Mouse (Mus musculus): Measurements from ENCODE around the gene Mepce. TPM values are rescaled to one million over a fixed set of nuclear protein-coding genes. Genes with fewer than 3 reads are reported as not detected.

The Mepce gene
- polyA plus RNA-seq, 1 experiment: 33.9 TPM

DNA sequence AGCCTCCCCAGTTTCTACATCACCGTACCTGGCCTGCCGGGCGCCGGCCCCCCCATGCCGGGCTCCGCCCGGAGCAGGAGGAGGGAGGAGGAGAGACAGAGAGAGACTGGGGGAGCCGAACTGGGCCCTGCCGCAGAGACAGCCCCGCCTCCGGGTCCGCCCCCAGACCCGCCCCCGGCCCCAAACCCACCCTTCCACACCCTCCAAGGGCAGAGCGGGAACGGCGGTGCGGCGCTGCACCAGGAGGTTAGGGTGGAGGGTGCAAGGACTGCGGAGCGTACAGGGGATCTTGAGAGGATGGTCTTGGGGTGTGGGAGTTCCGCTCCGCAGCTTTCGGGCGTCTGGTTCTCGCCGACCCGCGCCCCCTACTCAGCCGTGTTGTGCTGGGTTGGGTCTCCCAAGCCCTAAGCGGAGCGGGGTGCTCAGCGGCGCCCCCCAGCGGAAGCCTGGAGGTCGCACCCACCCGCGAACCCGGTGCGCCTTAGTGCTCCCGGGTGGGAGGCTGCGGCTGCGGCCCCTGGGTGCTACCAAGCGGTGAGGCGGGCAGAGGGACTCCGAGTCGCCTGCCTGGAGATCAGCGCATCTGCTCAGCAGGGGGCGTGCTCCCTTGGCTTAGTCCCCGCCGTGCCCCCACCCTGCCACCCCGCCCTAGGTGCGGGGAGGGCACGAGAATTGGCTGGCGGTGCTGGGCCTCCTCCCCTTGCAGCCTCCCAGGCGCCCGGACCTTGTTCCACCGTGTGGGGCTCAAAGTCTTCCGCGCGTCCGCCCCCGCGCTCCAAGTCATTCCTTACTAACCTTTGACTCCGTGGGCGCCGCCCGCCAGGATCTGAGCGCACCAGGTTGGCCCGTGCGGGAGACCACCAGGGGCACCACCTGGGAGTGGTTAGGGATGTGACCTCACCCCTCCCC, 46.2 kb downstream of the Mepce start, which contains the start of gene Nyap1:
TSS of gene Nyap1 (minus strand) at position 585 of the 909 bp plus-strand sequence.
- DNase-seq (ENCODE audit: low spot score): peak; percentile 79

DNA sequence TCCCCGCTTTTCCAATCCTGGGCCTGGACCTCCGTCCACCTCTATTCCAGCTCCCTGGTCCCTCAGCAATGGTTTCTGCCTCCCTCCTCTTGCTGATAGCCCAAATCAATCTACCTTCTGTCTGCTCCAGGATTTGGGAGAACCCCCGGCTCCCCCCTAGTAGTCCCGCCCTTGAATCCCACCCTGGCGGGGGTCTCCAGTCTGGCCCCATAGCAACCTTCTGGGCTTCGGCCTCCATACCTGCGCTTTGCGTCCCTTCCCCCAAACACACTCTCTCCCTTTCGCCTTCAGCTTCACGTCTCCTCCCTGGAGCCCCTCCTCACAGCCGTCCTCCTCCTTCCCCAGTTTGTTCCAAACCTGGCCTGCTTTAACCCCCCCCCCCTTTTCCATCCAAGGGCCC, 46.9 kb downstream of the Mepce start:
- DNase-seq (ENCODE audit: low spot score): no peak

DNA sequence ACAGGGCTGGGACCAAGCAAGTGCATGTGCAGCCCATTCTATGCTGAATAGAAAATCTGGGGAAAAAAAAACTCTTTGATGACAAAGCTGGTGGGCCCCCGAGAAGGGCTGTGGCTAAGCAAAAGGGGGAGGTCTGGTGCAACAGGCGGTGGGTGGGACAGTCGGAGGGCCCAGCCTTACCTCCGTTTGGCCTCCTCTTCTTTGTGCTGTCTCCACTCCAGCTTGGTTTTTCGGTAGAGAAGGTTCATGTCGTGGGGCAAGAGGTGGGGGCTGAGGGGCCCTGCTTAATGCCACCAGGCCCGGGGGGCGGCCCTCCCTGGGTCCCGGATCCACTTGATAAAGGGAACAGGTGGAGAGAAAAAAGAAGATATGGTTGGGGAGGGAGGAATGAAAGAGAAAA, 48.0 kb downstream of the Mepce start:
- DNase-seq (ENCODE audit: low spot score): no peak

DNA sequence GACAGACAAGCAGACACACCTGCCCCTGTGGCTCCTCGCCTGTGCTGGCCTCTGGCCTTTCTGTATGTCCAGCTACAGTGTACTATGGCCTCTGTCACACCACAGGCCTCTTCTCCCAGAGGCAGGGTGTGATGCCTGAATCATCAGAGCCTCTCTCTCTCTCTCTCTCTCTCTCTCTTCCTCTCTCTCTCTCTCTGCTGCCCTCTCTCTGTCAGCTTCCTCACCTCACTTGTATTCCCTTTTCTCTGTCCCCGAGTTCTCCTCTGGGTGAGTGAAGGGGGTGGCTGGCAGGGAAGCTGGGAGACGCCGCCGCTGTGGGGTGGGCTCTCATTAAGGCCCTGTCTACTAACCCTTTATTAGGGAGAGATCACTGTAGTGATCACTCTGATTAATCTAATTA, 48.9 kb downstream of the Mepce start:
- DNase-seq (ENCODE audit: low spot score): no peak

DNA sequence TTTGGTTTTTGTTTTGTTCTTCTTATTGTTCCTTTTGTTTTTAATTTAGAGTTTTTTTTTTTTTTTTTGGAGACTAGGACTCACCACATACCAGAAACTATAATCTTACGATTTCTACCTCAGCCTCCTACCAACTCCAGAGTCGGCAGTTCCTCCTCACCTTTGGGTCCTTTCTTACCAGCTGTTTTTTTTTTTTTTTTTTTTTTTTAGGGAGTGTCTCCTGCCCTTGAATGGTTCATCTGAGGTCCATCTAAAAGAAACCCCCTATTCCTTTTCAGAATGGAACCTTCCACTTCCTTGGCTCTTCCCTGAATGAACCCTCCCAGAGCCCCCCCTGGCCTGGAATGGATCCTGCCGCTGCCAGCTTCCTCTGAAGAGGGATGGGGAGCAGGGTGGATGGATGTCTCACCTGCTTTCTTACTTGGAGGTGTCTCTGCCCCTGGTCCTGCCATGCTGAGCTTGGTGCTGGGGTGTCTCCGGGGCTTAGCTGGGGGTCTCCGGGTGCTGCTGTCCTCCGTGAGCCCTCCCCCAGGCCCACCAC, 50.0 kb downstream of the Mepce start:
- no peak for DNase-seq (ENCODE audit: low spot score)

DNA sequence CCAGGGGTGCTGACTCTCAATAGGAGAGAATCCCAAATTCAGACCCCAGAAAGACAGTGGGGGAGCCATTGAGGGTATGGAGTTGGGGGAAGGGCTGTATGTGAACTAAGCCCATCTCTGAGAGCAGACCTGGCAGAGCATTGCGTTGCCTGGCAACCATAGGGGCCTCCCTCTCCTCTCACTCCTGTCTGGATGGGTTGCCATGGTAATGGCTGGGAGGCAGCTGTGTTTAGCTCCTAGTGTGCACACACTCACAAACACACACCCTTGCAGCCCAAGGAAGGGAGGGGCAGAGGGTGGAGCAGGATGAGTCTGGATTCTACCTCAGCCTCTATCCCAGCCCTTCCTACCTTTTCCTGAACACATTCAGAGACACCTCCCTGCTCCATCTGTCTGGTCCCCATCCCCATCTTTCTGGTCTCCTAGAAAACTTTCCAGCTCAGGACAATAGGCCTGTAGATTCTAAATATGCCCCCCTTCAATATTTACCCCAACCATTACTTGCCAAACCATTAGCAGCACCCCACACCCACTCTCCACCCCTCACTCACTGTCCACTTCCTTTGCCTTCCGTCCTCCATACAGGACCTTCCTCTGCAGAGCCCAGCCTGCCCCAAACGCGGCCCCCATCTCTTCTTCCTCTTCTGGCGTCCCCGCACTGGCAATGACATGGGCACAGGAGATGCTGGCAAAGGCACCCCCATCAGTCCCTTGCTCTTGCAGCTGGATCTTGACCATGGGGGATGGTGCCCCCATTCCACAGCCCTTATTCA, 53.0 kb downstream of the Mepce start:
- DNase-seq (ENCODE audit: low spot score): no peak

DNA sequence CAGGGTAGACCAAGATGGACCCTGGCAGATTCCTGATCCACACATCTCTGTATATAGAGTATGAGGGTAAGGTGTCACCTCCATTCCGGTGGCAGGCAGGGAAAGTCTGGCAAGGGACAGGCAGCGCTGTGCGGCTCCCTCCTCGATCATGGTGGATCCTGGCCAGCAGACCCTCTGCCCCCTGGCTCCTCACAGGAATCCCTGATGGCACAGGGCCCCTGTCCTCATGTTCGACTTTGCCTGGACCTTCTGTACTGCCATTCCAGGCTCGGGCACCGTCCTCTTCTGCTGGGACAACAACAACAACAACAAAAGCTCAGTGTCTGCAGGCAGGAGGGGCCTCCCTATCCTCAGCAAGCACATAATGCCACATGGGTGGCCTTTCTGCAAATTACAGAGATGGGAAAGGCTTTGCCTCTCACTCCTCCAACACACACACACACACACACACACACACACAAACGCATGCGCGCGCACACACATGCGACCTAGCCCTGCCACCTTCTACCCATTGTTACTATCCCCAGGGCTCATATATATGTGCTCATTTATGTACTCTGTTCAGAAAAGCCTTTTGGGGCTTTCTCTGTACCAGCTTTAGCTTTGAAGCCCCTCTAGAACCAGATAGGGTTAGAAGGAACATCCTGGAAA, 53.7 kb downstream of the Mepce start:
- DNase-seq (ENCODE audit: low spot score): no peak

Other genes starting within 250 kb of the Mepce start
- gene Actl6b, start 234.1 kb downstream of the Mepce start, polyA plus RNA-seq (2012; rRNA removed): 0.06 TPM in 1 of 2 replicates, not detected in the other
- gene Tfr2, start 217.8 kb downstream of the Mepce start, polyA plus RNA-seq (2012; rRNA removed): 0.48 and 0.68 TPM in 2 replicates
- gene Mospd3, start 186.6 kb downstream of the Mepce start, polyA plus RNA-seq (2012; rRNA removed): 30.9 and 38.7 TPM in 2 replicates
- gene Pcolce, start 173.9 kb downstream of the Mepce start, polyA plus RNA-seq (2012; rRNA removed): 305 and 309 TPM in 2 replicates
- gene Fbxo24, start 158.7 kb downstream of the Mepce start, polyA plus RNA-seq (2012; rRNA removed): 0.81 and 0.94 TPM in 2 replicates
- gene Lrch4, start 158.5 kb downstream of the Mepce start, polyA plus RNA-seq (2012; rRNA removed): 17.4 and 19.6 TPM in 2 replicates
- 22.7 and 24.6 TPM in 2 replicates for gene Gm20605, start 158.5 kb downstream of the Mepce start, polyA plus RNA-seq (2012; rRNA removed)
- gene Sap25, start 146.3 kb downstream of the Mepce start, polyA plus RNA-seq (2012; rRNA removed): 41.4 and 41.6 TPM in 2 replicates
- gene Irs3, start 141.9 kb downstream of the Mepce start, polyA plus RNA-seq (2012; rRNA removed): 1.2 and 1.4 TPM in 2 replicates
- 24.7 and 25.4 TPM in 2 replicates for gene Agfg2, start 102.9 kb downstream of the Mepce start, polyA plus RNA-seq (2012; rRNA removed)
- gene Nyap1, start 46.0 kb downstream of the Mepce start, polyA plus RNA-seq (2012; rRNA removed): 6.7 and 7.6 TPM in 2 replicates
- gene Tsc22d4, start 41.9 kb downstream of the Mepce start, polyA plus RNA-seq (2012; rRNA removed): 68.8 and 109 TPM in 2 replicates
- gene Ppp1r35, start 8.8 kb downstream of the Mepce start, polyA plus RNA-seq (2012; rRNA removed): 20.1 and 26.6 TPM in 2 replicates
- 3.3 and 5.0 TPM in 2 replicates for gene Zcwpw1, start 143 bp upstream of the Mepce start, polyA plus RNA-seq (2012; rRNA removed)
- gene Pilra, start 48.6 kb upstream of the Mepce start, polyA plus RNA-seq (2012; rRNA removed): 26.0 and 31.2 TPM in 2 replicates
- 3.6 and 5.3 TPM in 2 replicates for gene Pilrb1, start 70.5 kb upstream of the Mepce start, polyA plus RNA-seq (2012; rRNA removed)
- gene Pilrb2, start 84.2 kb upstream of the Mepce start, polyA plus RNA-seq (2012; rRNA removed): 3.2 and 4.2 TPM in 2 replicates
- gene Cyp3a13, start 134.0 kb upstream of the Mepce start, polyA plus RNA-seq (2012; rRNA removed): 0.56 TPM in 2 replicates
- gene Gjc3, start 175.4 kb upstream of the Mepce start, polyA plus RNA-seq (2012; rRNA removed): 1.0 and 1.5 TPM in 2 replicates
- 2.1 and 2.9 TPM in 2 replicates for gene Azgp1, start 193.9 kb upstream of the Mepce start, polyA plus RNA-seq (2012; rRNA removed)
- not detected in 2 replicates for gene Smok3a, start 233.6 kb upstream of the Mepce start, polyA plus RNA-seq (2012; rRNA removed)
- gene Smok3b, start 233.8 kb upstream of the Mepce start, polyA plus RNA-seq (2012; rRNA removed): not detected in 2 replicates